Mouse (Mus musculus) erythroblast, embryonic 14.5 days (primary cell): ENCODE measurements around the gene Olfr658.

Experiments used
- GATA1 ChIP-seq: IDR thresholded peaks from 2 replicates; pipeline ENCODE4 v1.6.1; 2012; ENCODE audit warnings: low read length, inconsistent platforms, mixed read lengths
- TAL1 ChIP-seq: IDR thresholded peaks from 3 replicates; pipeline ENCODE4 v1.6.1; 2012; ENCODE audit warnings: low read length, inconsistent platforms, mixed read lengths

GRCm38 (mm10) chr7:104601679-104602078 lies 45.4 kb downstream of the Olfr658 start, which contains the start of gene Olfr655:
- TF ChIP-seq GATA1 = no peak
- TF ChIP-seq TAL1 = no peak
